Comparison of ENCODE assay signal across 9 mouse cellular contexts in genomic region chr14:57921428-57922131, GRCm38 (mm10). TPM values are rescaled to one million over a fixed set of nuclear protein-coding genes. Genes with fewer than 3 reads are reported as not detected.
A peak's percentile ranks its signal among the peaks of the same experiment; 100 is the strongest.
DNase-seq lines count a peak whose midpoint lies in the region; ATAC-seq lines count a peak whose summit lies in the region.
"Had no signal": no experiment of that assay in that cellular context is flagged by ENCODE, and none has a peak within 500 bp of the region (broad histone marks: within the 10 kb centered on the region; RNA-seq: fewer than 3 reads in every experiment).

No protein-coding gene starts in this region.

- H3K27ac ChIP-seq in neural tube, embryonic 11.5 days (ENCODE audit: low read depth, low read length), result peak overlapping the region; percentile 56
- H3K27ac ChIP-seq in forebrain, embryonic 10.5 days, result peak overlapping the region; percentile 64
- H3K27ac ChIP-seq in limb, embryonic 13.5 days, result peak overlapping the region; percentile 2; the same call in 1 of the 2 replicates
- H3K27ac ChIP-seq: liver, embryonic 13.5 days had no signal

- H3K9me3 ChIP-seq in neural tube, embryonic 11.5 days (ENCODE audit: control insufficient read depth, low read length), result no peaks in the 10 kb centered on the region
- no peaks in the 10 kb centered on the region; the same call in 1 of the 2 replicates for H3K9me3 ChIP-seq in forebrain, embryonic 10.5 days
- H3K9me3 ChIP-seq in limb, embryonic 13.5 days, result no peaks in the 10 kb centered on the region
- H3K9me3 ChIP-seq: liver, embryonic 13.5 days had no signal

- H3K4me3 ChIP-seq in neural tube, embryonic 11.5 days (ENCODE audit: low read depth, low read length), result no peak overlapping the region
- H3K4me3 ChIP-seq in forebrain, embryonic 10.5 days, result no peak overlapping the region
- no peak overlapping the region for H3K4me3 ChIP-seq in limb, embryonic 13.5 days
- H3K4me3 ChIP-seq: liver, embryonic 13.5 days had no signal

- H3K9ac ChIP-seq in neural tube, embryonic 11.5 days (ENCODE audit: low read length), result no peak overlapping the region
- H3K9ac ChIP-seq in limb, embryonic 13.5 days, result no peak overlapping the region
- H3K9ac ChIP-seq: liver, embryonic 13.5 days had no signal

- H3K4me1 ChIP-seq in neural tube, embryonic 11.5 days (ENCODE audit: control insufficient read depth, insufficient read depth, low read length), result peaks cover 6% of the 10 kb centered on the region; the same call in 1 of the 2 replicates
- H3K4me1 ChIP-seq in forebrain, embryonic 10.5 days, result peaks cover 14% of the 10 kb centered on the region
- 0 out of 2 replicates have a peak, but pooled peaks cover 5% of the 10 kb centered on the region for H3K4me1 ChIP-seq in limb, embryonic 13.5 days

- 48% methylated on average over 10 of the region's 10 CpGs for WGBS in neural tube, embryonic 11.5 days
- WGBS in forebrain, embryonic 10.5 days, result 55% methylated on average over 10 of the region's 10 CpGs
- WGBS in limb, embryonic 13.5 days, result 62% methylated on average over 10 of the region's 10 CpGs

- peak; percentile 43 for DNase-seq in neural tube, embryonic 11.5 days (ENCODE audit: low spot score)
- DNase-seq in neural tube, embryonic 10.5 days (ENCODE audit: extremely low spot score, low spot score), result no peak
- no peak for DNase-seq in forebrain, embryonic 10.5 days (ENCODE audit: extremely low spot score, low spot score)
- peak; percentile 44 for DNase-seq in heart, postnatal 4 days
- peak; percentile 14 for DNase-seq in yolk sac, embryonic 10.5 days (ENCODE audit: low spot score)
- no peak for DNase-seq in natural killer cell, adult 2 months (ENCODE audit: low spot score in 2 of 2)
- DNase-seq in thymus, adult 18-20 months, result no peak
- DNase-seq: liver, embryonic 13.5 days had no signal

- no peak overlapping the region for H3K4me2 ChIP-seq in neural tube, embryonic 11.5 days (ENCODE audit: low read depth)
- H3K4me2 ChIP-seq in limb, embryonic 13.5 days (replicated peaks), result no peak overlapping the region
- H3K4me2 ChIP-seq: liver, embryonic 13.5 days had no signal

- ATAC-seq in neural tube, embryonic 11.5 days (ENCODE audit: insufficient read depth, low FRiP score, low TSS enrichment), result peak; percentile 58
- peak; percentile 61; the same call in 1 of the 2 replicates for ATAC-seq in limb, embryonic 13.5 days (ENCODE audit: low FRiP score, low read depth)

- H3K36me3 ChIP-seq in neural tube, embryonic 11.5 days (ENCODE audit: control insufficient read depth, insufficient read depth, low read length), result peaks cover 5% of the 10 kb centered on the region; the same call in 1 of the 2 replicates
- H3K36me3 ChIP-seq in forebrain, embryonic 10.5 days (replicated peaks), result peaks cover 35% of the 10 kb centered on the region
- H3K36me3 ChIP-seq in limb, embryonic 13.5 days, result peaks cover 51% of the 10 kb centered on the region

- no peaks in the 10 kb centered on the region for H3K27me3 ChIP-seq in neural tube, embryonic 11.5 days (ENCODE audit: control insufficient read depth, insufficient read depth, low read length)
- no peaks in the 10 kb centered on the region for H3K27me3 ChIP-seq in forebrain, embryonic 10.5 days (ENCODE audit: poor library complexity, severe bottlenecking)
- no peaks in the 10 kb centered on the region for H3K27me3 ChIP-seq in limb, embryonic 13.5 days
- H3K27me3 ChIP-seq: liver, embryonic 13.5 days had no signal

RNA-seq across cellular contexts. Expression of gene Zdhhc20, which starts 31.5 kb away (rescaled TPM):
- polyA plus RNA-seq in neural tube, embryonic 11.5 days (2014; fragmentation: Nextera tagmentation; extraction: Ambion mirVana), result 50.7 and 58.0 TPM in 2 replicates
- polyA plus RNA-seq in forebrain, embryonic 10.5 days (2016; fragmentation: Nextera tagmentation; extraction: Ambion mirVana), result 50.3 and 54.2 TPM in 2 replicates
- total RNA-seq in heart, postnatal 4 days (2021), result 10 to 100 TPM; 26.2 to 27.7 TPM
- polyA plus RNA-seq in limb, embryonic 13.5 days (2015; fragmentation: Nextera tagmentation; extraction: Ambion mirVana), result 81.8 and 83.4 TPM in 2 replicates

Comparison
In these comparisons a context has a peak if more than half of its experiments do, and no peak if none do; other contexts are left out.
1. DNase-seq: peak in neural tube, embryonic 11.5 days (single experiment), heart, postnatal 4 days (single experiment) and yolk sac, embryonic 10.5 days (single experiment); none in neural tube, embryonic 10.5 days (single experiment), forebrain, embryonic 10.5 days (single experiment), natural killer cell, adult 2 months (0 of 2) and thymus, adult 18-20 months (0 of 2).
2. H3K27ac ChIP-seq: peak in every context shown above with its lines; median percentile 64 in forebrain, embryonic 10.5 days; 56 in neural tube, embryonic 11.5 days; 2 in limb, embryonic 13.5 days.